In the genomic region with DNA sequence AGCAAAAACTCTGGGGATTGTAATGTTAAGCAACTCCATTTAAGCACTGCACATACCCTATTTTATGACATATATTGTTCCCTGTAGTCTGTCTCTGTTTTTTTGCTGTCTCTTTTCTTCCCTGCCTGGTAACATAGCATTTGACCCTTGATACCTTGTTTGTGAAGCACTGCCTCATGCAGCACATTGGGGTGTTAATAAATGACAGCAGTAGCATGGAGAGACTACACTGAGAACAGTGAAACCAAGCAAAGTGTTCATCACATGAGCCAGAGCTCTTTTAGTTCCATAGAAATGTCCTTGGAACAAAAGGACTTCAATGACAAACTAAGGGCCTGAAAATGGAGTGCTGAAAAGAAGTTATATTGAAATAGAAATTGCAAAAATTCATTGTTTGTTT, we compare ENCODE assay signal across 21 mouse cellular contexts.
"Had no signal": no experiment of that assay in that cellular context is flagged by ENCODE, and none has a peak within 500 bp of the region (broad histone marks: within the 10 kb centered on the region; RNA-seq: fewer than 3 reads in every experiment).

No protein-coding gene starts in this region.

- H3K27me3 ChIP-seq: intestine, embryonic 15.5 days; limb, embryonic 12.5 days; limb, embryonic 15.5 days; midbrain, embryonic 12.5 days; midbrain, embryonic 15.5 days; neural tube, embryonic 12.5 days; neural tube, embryonic 15.5 days had no signal

- H3K36me3 ChIP-seq: intestine, embryonic 15.5 days; limb, embryonic 12.5 days; limb, embryonic 15.5 days; midbrain, embryonic 12.5 days; midbrain, embryonic 15.5 days; neural tube, embryonic 12.5 days; neural tube, embryonic 15.5 days had no signal

- DNase-seq: layer of hippocampus, postnatal 36 days; left cerebral cortex, postnatal 4 days; liver, postnatal 0 days; lung, embryonic 14.5 days; right cerebral cortex, adult 18-20 months; right cerebral cortex, postnatal 25 days; thymus, adult 18-20 months; thymus, postnatal 36 days had no signal

- H3K9me3 ChIP-seq: intestine, embryonic 15.5 days; limb, embryonic 12.5 days; limb, embryonic 15.5 days; midbrain, embryonic 12.5 days; midbrain, embryonic 15.5 days; neural tube, embryonic 12.5 days; neural tube, embryonic 15.5 days had no signal

- H3K4me2 ChIP-seq: intestine, embryonic 15.5 days; limb, embryonic 12.5 days; limb, embryonic 15.5 days; liver, embryonic 11.5 days; lung, embryonic 14.5 days; midbrain, embryonic 12.5 days; midbrain, embryonic 15.5 days; neural tube, embryonic 12.5 days; neural tube, embryonic 15.5 days had no signal

- H3K4me1 ChIP-seq: intestine, embryonic 15.5 days; limb, embryonic 12.5 days; limb, embryonic 15.5 days; midbrain, embryonic 12.5 days; midbrain, embryonic 15.5 days; neural tube, embryonic 12.5 days; neural tube, embryonic 15.5 days had no signal

- H3K4me3 ChIP-seq: intestine, embryonic 15.5 days; layer of hippocampus, adult 2 months; limb, embryonic 12.5 days; limb, embryonic 15.5 days; midbrain, embryonic 12.5 days; midbrain, embryonic 15.5 days; neural tube, embryonic 12.5 days; neural tube, embryonic 15.5 days had no signal

- ATAC-seq: hindbrain, embryonic 16.5 days; intestine, embryonic 15.5 days; liver, postnatal 0 days; lung, postnatal 0 days; midbrain, embryonic 15.5 days had no signal

- H3K27ac ChIP-seq: intestine, embryonic 15.5 days; layer of hippocampus, adult 2 months; limb, embryonic 12.5 days; limb, embryonic 15.5 days; liver, embryonic 14.5 days; macrophage; midbrain, embryonic 12.5 days; midbrain, embryonic 15.5 days; neural tube, embryonic 12.5 days; neural tube, embryonic 15.5 days had no signal

- H3K9ac ChIP-seq: intestine, embryonic 15.5 days; limb, embryonic 12.5 days; limb, embryonic 15.5 days; liver, embryonic 14.5 days; liver, postnatal 0 days; lung, embryonic 14.5 days; midbrain, embryonic 12.5 days; midbrain, embryonic 15.5 days; neural tube, embryonic 12.5 days; neural tube, embryonic 15.5 days had no signal
